Comparison of ENCODE assay signal across 8 mouse cellular contexts in genomic region chr5:123138230-123138911, GRCm38 (mm10). TPM values are rescaled to one million over a fixed set of nuclear protein-coding genes. Genes with fewer than 3 reads are reported as not detected.
DNase-seq lines count a peak whose midpoint lies in the region; ATAC-seq and TF ChIP-seq lines count a peak whose summit lies in the region.

No protein-coding gene starts in this region.

- no peaks in the 10 kb centered on the region for H3K9me3 ChIP-seq in intestine, embryonic 14.5 days (ENCODE audit: control insufficient read depth, low read length)
- H3K9me3 ChIP-seq in liver, embryonic 16.5 days (replicated peaks; ENCODE audit: control insufficient read depth, low read length), result no peaks in the 10 kb centered on the region

- H3K4me2 ChIP-seq in intestine, embryonic 14.5 days (ENCODE audit: low read length), result peak overlapping the region; percentile 100
- H3K4me2 ChIP-seq in liver, embryonic 16.5 days (ENCODE audit: low read depth, low read length), result peak overlapping the region; percentile 98

- H3K9ac ChIP-seq in intestine, embryonic 14.5 days (ENCODE audit: low read length), result peak overlapping the region; percentile 99
- peak overlapping the region; percentile 100 for H3K9ac ChIP-seq in liver, embryonic 16.5 days (ENCODE audit: low read depth, low read length)

- 0 out of 2 replicates have a peak, but pooled peaks have one; percentile 20 for TF ChIP-seq POLR2A in olfactory bulb, adult 2 months (IDR thresholded peaks at IDR 0.05; ENCODE audit: insufficient read depth, low read depth, low read length)

- DNase-seq in cerebellum, adult 9-10 months, result peak; percentile 76
- DNase-seq in cerebellum, adult 8-10 months, result no peak
- DNase-seq in cerebellum, postnatal 10 days, result peak; percentile 77 to 80
- peak; percentile 86 for DNase-seq in gastrocnemius, postnatal 25 days
- peak; percentile 89 for DNase-seq in intestine, embryonic 14.5 days (ENCODE audit: low spot score)
- peak; percentile 98 for DNase-seq in yolk sac, embryonic 10.5 days (ENCODE audit: low spot score)

- ATAC-seq in intestine, embryonic 14.5 days (replicated peaks; ENCODE audit: low FRiP score, low TSS enrichment, low read depth), result peak; percentile 34
- peak; percentile 37 for ATAC-seq in liver, embryonic 16.5 days (ENCODE audit: low read depth)

- H3K4me1 ChIP-seq in intestine, embryonic 14.5 days (replicated peaks; ENCODE audit: control insufficient read depth, insufficient read depth, low read length), result peaks cover 42% of the 10 kb centered on the region
- peaks cover 58% of the 10 kb centered on the region for H3K4me1 ChIP-seq in liver, embryonic 16.5 days (ENCODE audit: control insufficient read depth, low read depth, low read length)
- peaks cover 51% of the 10 kb centered on the region for H3K4me1 ChIP-seq in olfactory bulb, adult 2 months (ENCODE audit: control insufficient read depth, insufficient read depth, low read length)

- no peaks in the 10 kb centered on the region for H3K27me3 ChIP-seq in intestine, embryonic 14.5 days (replicated peaks; ENCODE audit: control insufficient read depth, insufficient read depth, low read length)
- H3K27me3 ChIP-seq in liver, embryonic 16.5 days (ENCODE audit: control insufficient read depth, insufficient read depth, low read depth, low read length), result no peaks in the 10 kb centered on the region

- H3K4me3 ChIP-seq in intestine, embryonic 14.5 days (ENCODE audit: low read depth, low read length), result peak overlapping the region; percentile 89
- H3K4me3 ChIP-seq in liver, embryonic 16.5 days (ENCODE audit: low read depth, low read length), result peak overlapping the region; percentile 85
- peak overlapping the region; percentile 61 for H3K4me3 ChIP-seq in olfactory bulb, adult 2 months (ENCODE audit: insufficient read depth, low read depth, low read length)

- peaks cover 4% of the 10 kb centered on the region for H3K36me3 ChIP-seq in intestine, embryonic 14.5 days (ENCODE audit: control insufficient read depth, insufficient read depth, low read length)
- peaks cover 12% of the 10 kb centered on the region for H3K36me3 ChIP-seq in liver, embryonic 16.5 days (ENCODE audit: control insufficient read depth, insufficient read depth)

- WGBS in intestine, embryonic 14.5 days, result 1% methylated on average over 30 of the region's 40 CpGs
- under 1% methylated on average over 40 of the region's 40 CpGs for WGBS in liver, embryonic 16.5 days (ENCODE audit: insufficient replicate concordance)
- WGBS in olfactory bulb, adult 2 months, result 1% methylated on average over 40 of the region's 40 CpGs

- H3K27ac ChIP-seq in intestine, embryonic 14.5 days (ENCODE audit: low read depth), result peak overlapping the region; percentile 100
- H3K27ac ChIP-seq in liver, embryonic 16.5 days (ENCODE audit: low read length), result peak overlapping the region; percentile 100
- peak overlapping the region; percentile 100 for H3K27ac ChIP-seq in olfactory bulb, adult 2 months (ENCODE audit: insufficient read depth, low read depth, low read length)

- TF ChIP-seq CTCF in olfactory bulb, adult 2 months (IDR thresholded peaks at IDR 0.05; ENCODE audit: insufficient read depth, low read depth, low read length), result no peak

RNA-seq across cellular contexts. Expression of gene Setd1b, which starts 3.6 kb away (rescaled TPM):
- 1 to 10 TPM; 8.1 to 9.6 TPM for total RNA-seq in gastrocnemius, postnatal 25 days (2021)
- 10.3 and 10.6 TPM in 2 replicates for polyA plus RNA-seq in intestine, embryonic 14.5 days (2014; fragmentation: Nextera tagmentation; extraction: Ambion mirVana)
- 3.5 and 4.1 TPM in 2 replicates for polyA plus RNA-seq in liver, embryonic 16.5 days (2015; fragmentation: Nextera tagmentation; extraction: Ambion mirVana)
- polyA plus RNA-seq in olfactory bulb, adult 2 months (2012; ENCODE audit: insufficient read depth, insufficient read length, low replicate concordance, missing spikeins), result not detected in 2 replicates

RNA-seq across cellular contexts. Expression of gene Rhof, which starts 5.9 kb away (rescaled TPM):
- total RNA-seq in gastrocnemius, postnatal 25 days (2021), result under 1 TPM; 0.23 to 0.38 TPM
- polyA plus RNA-seq in intestine, embryonic 14.5 days (2014; fragmentation: Nextera tagmentation; extraction: Ambion mirVana), result 1.5 and 1.9 TPM in 2 replicates
- 1.7 and 2.3 TPM in 2 replicates for polyA plus RNA-seq in liver, embryonic 16.5 days (2015; fragmentation: Nextera tagmentation; extraction: Ambion mirVana)
- polyA plus RNA-seq in olfactory bulb, adult 2 months (2012; ENCODE audit: insufficient read depth, insufficient read length, low replicate concordance, missing spikeins), result not detected in 2 replicates

RNA-seq across cellular contexts. Expression of gene Psmd9, which starts 30.8 kb away (rescaled TPM):
- total RNA-seq in gastrocnemius, postnatal 25 days (2021), result 10 to 100 TPM; 14.2 to 15.2 TPM
- 58.6 and 68.4 TPM in 2 replicates for polyA plus RNA-seq in intestine, embryonic 14.5 days (2014; fragmentation: Nextera tagmentation; extraction: Ambion mirVana)
- 63.8 and 73.2 TPM in 2 replicates for polyA plus RNA-seq in liver, embryonic 16.5 days (2015; fragmentation: Nextera tagmentation; extraction: Ambion mirVana)
- polyA plus RNA-seq in olfactory bulb, adult 2 months (2012; ENCODE audit: insufficient read depth, insufficient read length, low replicate concordance, missing spikeins), result not detected in 2 replicates

RNA-seq across cellular contexts. Expression of gene Hpd, which starts 44.2 kb away (rescaled TPM):
- total RNA-seq in gastrocnemius, postnatal 25 days (2021), result not detected
- polyA plus RNA-seq in intestine, embryonic 14.5 days (2014; fragmentation: Nextera tagmentation; extraction: Ambion mirVana), result 1.3 and 1.9 TPM in 2 replicates
- 110 and 129 TPM in 2 replicates for polyA plus RNA-seq in liver, embryonic 16.5 days (2015; fragmentation: Nextera tagmentation; extraction: Ambion mirVana)
- not detected in 2 replicates for polyA plus RNA-seq in olfactory bulb, adult 2 months (2012; ENCODE audit: insufficient read depth, insufficient read length, low replicate concordance, missing spikeins)
